Mouse (Mus musculus): ENCODE data around the gene Plbd1. TPM values are rescaled to one million over a fixed set of nuclear protein-coding genes. Genes with fewer than 3 reads are reported as not detected.

The Plbd1 gene
- polyA plus RNA-seq (2012; rRNA removed) = 0.72 and 1.4 TPM in 2 replicates

DNA sequence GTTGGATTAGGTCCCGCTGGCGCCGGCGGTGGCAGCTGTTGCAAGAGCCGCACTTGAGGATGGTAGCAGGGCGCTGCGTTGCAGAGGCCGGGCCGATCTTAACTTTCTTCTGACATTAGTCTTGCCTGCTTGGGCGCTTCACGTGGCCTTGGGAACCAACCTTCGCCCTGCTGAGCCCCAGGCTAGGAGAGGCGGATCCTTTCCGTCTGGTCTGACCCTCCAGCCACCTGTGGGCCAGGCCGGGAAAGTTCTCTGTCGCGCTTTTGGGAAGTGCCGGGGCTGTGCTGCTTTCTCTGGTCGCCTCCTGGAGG lies at the start of gene Plbd1:
TSS of gene Plbd1 (minus strand) at position 223 of the 311 bp plus-strand sequence.

Other genes with a start within 250 kb of the Plbd1 start
- gene E330021D16Rik, start 246.4 kb downstream of the Plbd1 start, polyA plus RNA-seq (2012; rRNA removed) = not detected in 2 replicates
- 50.3 and 56.1 TPM in 2 replicates for gene Atf7ip, start 155.8 kb downstream of the Plbd1 start, polyA plus RNA-seq (2012; rRNA removed)
- gene Gucy2c, start 119.8 kb upstream of the Plbd1 start, polyA plus RNA-seq (2012; rRNA removed) = 0.26 and 0.31 TPM in 2 replicates
- gene Hist4h4, start 142.5 kb upstream of the Plbd1 start, polyA plus RNA-seq (2012; rRNA removed) = 1.1 TPM in 2 replicates
- 93.3 and 95.8 TPM in 2 replicates for gene H2afj, start 146.3 kb upstream of the Plbd1 start, polyA plus RNA-seq (2012; rRNA removed)
- 0.22 and 0.45 TPM in 2 replicates for gene BC049715, start 165.7 kb upstream of the Plbd1 start, polyA plus RNA-seq (2012; rRNA removed)
- gene Wbp11, start 166.3 kb upstream of the Plbd1 start, polyA plus RNA-seq (2012; rRNA removed) = 73.0 and 88.0 TPM in 2 replicates
- gene Smco3, start 173.5 kb upstream of the Plbd1 start, polyA plus RNA-seq (2012; rRNA removed) = 0.75 and 0.81 TPM in 2 replicates
- 0.22 and 0.49 TPM in 2 replicates for gene Art4, start 195.8 kb upstream of the Plbd1 start, polyA plus RNA-seq (2012; rRNA removed)
- 29.7 and 116 TPM in 2 replicates for gene Mgp, start 213.9 kb upstream of the Plbd1 start, polyA plus RNA-seq (2012; rRNA removed)

All from central nervous system, embryonic 14 days (tissue).